Mouse (Mus musculus) retina, postnatal 1 day (tissue): ENCODE results near the gene Sf3a3.
A peak's percentile ranks its signal among the peaks of the same experiment; 100 is the strongest.
"Not testable (repeated sequence)": the region's sequence is repeated elsewhere in the genome, so short reads cannot be mapped to it uniquely, and the experiment has no call there.

Experiments
- DNase-seq: peaks from one replicate; pipeline ENCODE4 v3.0.0-alpha.2; 2012

The Sf3a3 gene

DNA sequence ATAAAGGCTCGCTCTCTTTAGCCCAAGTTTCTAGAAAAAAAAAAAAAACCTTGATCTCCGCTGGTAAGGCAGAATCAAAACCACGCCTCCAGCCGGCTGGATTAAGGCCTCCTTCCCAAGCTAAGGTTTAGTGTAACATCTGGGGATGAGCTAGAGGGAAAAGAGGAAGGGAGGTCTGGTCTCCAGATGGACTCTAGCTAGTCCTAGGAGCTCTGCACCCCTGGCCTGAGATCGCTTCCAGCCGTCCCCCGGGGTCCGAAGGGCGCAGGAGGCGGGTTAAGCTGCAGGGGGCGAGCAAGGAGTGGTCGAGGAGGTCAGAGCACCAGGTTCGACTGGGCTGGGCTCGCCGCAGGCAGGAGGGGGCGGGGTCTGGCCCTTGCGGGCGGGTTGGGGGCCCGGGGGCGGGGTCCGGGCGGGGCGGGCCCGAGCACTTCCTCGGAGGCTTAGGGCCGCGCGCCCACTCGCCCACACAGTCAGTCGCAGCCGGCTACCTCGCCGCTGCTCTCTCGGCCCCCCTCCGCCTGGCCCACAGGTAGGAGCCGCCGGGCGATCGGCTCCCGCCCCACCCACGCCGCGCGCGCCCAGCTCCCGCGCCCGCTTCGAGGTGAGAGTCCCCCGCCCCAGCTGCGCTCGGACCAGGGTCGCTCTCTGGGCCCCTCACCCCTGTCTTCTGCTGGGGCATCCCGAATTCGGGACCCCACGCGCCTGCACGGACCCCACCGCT lies 14.2 kb upstream of the Sf3a3 start, which contains the start of gene Fhl3:
TSS of gene Fhl3 (plus strand) at position 454 of the 724 bp plus-strand sequence.
- DNase-seq, result peak; percentile 67

DNA sequence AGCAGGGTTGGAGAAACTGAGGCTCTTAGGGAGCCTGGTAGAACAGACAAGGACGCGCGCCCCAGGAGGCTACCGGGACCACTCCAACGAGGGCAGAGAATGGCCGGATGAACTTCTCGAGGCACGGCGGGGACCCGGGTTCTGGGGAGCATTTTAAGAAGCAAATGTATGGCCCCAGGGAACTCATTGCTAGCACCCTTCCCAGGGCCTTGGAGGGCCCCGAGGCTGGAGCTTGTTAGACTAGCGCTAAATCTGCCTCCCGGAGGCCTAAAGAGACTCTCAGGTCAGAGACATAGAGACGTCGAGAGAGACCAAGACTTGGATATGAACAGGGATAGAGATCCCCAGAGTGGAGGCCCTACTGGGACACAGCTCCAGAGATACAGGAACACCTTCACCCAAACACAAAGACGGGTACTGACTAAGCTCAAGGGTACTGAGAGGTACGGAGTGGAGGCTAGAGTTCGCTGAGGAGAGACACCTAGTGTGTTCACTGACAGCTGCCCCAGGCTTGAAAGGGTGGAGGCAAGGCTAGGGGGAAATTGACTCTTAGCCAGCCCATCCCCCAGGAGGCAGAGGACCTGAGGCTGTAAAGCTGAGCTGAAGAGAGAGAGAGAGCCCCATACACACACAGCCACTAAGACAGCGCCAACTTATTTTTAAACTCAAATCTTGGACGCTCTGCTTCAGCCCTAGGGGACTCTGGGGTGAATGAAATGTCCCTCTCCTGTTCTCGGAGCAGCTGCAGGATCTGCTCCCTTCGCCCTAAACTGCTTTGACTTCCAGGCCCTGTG lies 13.3 kb upstream of the Sf3a3 start:
- DNase-seq, result peak; percentile 32

DNA sequence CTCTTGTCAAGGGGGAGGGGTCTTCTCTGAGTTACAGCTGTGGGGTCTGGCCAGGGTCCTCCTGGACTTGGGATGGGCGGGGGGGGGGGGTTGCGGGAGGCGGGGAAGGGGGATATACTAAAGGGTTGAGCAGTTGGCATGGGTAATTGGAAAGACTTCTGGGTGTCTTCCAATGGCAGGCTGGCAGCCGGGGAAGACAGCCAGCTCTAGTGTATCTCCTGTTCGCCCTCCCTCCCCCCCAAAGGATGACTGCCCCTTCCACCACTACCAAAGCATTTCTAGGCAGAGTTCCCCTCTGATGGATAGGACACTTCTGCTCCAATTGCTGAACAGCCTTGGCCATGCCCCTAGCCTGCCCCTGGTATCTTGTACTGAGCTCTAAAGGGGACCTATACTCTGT lies 12.7 kb upstream of the Sf3a3 start:
- DNase-seq, result no peak

DNA sequence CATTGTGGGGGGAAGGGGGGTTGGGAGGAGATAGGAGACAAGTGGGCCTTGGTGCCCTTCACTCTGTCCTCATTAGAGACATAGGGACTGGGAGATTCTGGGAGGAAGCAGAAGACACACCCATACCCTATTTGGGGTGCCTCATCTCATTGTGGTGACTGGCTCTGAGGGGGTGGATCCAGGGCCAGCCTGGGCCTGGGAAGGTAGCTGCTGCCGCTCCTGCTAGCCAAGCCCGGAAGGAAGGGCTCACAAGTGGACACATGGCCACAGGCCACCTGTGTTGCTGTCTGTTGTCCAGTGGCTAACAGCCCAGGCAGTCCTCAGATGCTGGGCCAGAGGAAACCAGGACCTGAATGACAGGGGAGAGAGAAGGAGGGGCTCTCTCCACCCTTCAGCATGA lies 11.2 kb upstream of the Sf3a3 start:
- DNase-seq, result no peak

DNA sequence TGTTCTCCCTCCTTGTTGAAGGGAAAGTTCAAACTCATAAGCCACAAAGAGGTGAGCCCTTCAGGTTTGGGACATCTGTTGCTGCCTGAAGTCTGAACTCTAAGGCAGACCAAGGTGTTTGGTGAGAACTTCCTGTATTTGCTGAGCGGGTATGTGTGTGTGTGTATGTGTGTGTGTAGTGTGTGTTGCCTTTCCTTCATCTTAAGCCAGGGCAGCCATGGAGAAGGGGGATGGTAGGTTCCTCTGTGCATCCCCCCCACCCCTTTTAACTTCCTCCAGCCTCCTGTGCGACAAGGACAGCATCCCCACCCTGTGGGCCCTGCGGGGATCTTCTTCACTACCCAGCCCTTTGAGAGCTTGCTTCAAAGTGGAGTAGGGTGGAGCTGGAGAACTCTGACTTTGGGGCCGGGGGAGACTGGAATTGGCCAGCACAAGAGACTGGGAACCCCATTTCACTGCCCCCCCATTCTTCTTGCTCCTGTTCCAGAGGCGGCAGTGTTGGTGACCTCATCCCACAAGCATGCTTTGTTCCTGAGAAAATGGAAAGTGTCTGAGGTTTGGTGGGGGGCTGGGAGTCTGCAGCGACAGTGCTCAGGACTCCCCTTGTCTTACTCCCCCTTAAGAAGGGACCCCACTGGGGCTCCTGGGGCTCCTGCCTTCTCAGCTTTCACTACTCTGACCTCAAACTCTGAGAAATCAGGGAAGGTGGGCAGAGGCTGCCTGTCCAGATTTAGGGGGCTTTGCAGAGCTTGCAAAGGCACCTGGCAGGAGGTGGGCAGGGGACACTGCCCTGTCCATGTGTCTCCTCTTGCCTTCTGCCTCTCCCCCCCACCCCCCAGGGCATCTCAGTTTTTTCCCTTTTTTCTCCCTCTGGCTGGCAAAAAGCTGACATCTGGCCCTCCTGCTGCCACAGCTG lies 10.4 kb upstream of the Sf3a3 start:
- DNase-seq, result peak; percentile 32

DNA sequence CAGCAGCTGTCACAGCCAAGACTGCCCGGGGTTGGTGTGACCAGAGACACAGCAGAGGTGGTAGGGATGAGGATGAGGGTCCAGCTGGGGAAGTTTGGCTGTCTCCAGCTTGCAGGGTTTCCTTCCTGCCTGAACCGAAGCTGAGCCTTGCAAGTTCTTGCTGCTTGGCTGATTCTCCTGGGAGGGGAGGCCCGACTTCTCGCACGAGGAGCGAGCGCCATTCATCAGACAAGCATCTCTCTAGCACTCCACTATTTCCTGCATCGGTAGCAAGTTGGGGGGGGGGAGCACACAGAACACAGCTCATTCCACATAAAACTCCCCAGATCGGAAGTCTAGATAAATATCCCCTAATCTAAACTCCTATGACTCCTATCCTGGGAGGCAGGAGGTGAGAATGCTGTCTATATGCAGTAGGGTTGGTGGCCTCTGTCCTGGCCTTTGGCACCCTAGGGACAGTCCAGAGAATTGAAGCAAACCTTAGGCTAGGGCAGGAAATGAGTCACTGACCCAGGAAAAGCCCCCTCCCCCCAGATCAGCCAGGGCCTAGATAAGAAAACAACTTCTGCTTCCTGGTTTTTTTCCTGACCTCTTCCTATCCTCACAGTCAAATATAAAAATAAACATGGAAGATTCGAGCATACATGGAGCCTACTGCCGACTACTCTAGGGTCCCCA lies 9.6 kb upstream of the Sf3a3 start:
- no peak for DNase-seq

DNA sequence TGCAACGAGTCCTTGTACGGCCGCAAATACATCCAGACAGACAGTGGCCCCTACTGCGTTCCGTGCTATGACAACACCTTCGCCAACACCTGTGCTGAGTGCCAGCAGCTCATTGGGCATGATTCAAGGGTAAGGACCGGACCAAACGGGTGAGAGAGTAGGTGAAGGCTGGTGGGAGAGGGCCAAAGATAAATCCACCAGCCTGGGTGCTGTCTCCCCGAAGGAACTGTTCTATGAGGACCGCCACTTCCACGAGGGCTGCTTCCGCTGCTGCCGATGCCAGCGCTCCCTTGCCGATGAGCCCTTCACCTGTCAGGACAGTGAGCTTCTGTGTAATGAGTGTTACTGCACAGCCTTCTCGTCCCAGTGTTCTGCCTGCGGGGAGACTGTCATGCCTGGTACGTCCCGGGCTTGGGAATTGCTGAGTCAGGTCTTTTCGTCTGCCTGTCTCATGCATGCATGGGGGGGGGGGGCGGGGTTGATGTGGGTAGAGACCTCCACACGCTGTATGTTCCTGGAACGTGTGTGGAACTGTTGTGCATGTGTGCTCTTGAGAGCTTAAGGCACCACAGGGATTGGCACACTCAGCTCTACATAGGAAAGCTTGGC lies 8.8 kb upstream of the Sf3a3 start:
- DNase-seq, result peak; percentile 30

DNA sequence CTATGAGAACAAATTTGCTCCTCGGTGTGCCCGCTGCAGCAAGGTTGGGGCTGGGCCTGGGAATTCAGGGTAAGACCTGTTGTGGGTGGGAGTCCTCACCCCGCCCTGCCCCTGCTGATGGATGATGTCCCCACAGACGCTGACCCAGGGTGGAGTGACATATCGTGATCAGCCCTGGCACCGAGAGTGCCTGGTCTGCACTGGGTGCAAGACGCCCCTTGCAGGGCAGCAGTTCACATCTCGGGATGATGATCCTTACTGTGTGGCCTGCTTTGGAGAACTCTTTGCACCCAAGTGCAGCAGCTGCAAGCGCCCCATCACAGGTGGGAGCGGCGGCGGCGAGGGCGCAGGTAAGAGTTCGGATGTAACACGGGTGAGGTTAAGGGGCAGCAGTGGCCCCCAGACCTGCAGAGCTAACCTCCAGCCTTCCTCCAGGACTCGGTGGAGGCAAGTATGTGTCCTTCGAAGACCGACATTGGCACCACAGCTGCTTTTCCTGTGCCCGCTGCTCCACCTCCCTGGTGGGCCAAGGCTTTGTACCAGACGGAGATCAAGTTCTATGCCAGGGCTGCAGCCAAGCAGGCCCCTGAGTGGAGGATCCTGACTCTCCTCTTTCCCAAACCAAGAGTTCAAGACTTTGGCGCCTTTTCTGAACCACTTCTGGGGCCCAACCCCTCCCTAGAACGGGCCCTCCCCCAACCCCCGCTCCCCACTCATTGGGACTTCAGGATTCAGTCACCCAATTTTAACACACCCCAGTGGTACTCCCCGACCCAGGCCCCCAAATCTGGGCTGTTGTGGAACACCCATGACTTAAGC lies 7.0 kb upstream of the Sf3a3 start:
- not testable (repeated sequence) for DNase-seq

DNA sequence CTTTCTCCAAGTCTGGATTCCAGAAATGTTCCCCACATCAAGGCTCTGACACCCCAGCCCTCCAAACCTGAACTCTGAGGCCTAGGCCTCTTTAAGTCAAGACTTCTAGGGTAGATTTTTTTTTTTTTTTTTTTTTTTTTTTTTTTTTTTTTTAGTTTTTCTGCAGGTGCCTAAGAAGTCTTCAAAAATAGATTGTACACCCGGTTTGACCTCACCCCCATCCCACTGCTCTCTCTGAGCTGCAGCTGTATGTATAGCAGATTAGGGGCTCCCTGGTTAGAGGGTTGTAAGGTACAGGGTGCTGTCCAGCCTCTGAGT lies 6.4 kb upstream of the Sf3a3 start:
- not testable (repeated sequence) for DNase-seq

DNA sequence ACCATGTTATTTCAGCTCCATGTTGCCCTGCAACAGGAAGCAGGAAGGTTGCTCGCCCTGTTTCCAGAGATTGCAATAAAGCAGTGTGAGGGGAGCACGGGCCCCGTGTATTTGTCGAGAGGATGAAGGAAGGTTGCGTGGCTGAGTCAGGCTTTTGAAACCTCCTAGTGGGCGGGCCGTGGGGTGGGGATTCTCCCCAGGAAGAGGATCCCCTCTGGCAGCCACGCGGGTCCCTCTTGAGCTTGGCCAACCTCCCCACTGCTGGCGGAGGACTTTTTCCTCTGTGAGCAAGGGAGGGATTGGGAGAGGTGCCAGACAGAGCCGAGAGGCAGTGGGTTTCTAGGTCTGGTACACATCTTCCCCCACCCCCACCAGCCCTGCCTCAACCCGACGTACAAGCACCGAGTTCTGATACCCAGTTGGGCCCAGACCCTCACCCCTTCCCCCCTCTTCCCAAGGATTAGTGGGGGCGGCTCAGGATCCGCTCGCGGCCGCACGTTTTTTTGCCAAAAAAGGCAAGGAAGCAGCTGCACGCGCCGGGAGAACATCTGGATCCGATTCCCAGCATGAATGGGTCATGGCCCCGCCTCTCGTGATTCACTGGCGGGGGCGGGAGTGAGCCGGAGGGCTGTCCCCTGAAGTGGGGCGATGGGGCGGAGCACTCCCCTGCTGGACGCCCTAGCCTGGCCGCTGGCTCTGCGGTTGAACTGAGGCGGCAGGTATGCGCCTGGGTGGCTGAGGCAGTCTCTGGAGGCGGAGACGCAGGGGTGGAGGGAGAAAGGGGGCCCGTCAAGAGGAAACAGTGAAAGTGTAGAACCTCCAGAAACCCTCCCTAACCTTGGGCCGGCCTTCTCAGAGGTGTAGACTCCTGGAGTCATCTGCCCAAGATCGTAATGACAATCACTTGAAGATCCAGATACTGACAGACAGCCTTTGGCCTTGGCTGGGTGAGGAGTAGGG lies 5.8 kb upstream of the Sf3a3 start:
- DNase-seq, result peak; percentile 76

DNA sequence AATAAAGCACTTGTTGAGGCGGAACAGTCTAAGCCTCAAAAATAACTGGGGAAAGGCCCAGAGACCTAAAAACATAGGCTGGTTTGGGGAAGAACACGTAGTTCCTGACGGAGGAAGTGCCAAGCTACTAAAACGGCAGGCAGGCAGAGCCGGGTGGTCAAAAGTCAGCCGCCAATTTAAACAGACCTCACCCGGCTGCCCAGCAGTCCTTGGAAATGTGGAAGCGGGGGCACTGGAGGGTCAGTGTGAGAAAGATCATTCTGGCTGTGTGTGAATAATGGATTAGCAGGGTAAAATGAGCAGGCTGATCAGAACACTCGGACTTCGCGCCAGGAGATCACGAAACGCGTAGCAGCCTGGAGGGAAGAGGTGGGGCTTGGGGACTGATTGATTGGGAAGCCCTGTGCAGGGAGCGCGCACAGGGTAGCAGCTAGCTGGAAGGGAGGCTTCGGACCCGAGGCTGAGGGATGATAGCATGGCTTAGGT lies 4.6 kb upstream of the Sf3a3 start:
- peak; percentile 26 for DNase-seq

DNA sequence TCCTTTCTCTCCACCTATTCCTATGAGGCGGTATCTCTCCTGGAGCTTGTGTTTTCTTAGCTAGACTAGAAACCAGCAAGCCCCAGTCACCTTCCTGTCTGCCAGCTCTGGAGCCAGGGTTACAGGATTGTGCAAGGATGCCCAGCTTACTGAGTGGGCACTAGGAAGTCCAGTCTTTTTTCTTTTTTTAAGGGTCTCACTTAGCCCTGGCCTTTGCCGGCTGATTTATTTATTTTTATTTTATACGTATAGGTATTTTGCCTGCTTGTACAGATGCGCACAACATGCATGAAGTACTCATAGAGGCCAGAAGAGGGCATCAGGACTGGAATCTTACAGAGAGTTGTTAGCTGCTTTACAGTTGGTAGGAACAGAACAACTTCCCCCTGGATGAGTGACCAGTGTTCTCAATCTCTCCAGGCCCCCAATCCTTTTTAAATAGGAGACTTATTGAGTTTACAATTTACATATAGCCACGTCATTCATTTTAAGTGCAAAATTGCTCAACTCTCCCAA lies 3.7 kb upstream of the Sf3a3 start:
- peak; percentile 72 for DNase-seq

DNA sequence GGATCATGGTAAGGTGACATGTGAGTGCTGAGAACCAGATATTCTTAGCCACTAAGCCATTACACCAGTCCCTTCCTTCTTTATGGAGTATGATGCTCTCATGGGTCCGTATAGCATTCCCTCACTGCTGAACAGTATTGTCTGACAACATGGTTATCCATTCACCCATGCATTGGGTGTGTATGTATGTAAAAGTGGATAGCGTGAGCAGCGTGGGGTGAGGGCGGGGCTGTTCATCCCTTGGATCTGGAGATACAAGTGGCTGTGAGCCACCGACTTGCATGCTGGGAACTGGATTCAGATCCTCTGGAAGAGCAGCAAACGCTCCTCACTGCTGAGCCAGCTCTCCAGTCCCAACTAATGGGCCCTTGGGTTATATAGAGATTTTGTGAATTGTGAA lies 2.0 kb upstream of the Sf3a3 start:
- no peak for DNase-seq

DNA sequence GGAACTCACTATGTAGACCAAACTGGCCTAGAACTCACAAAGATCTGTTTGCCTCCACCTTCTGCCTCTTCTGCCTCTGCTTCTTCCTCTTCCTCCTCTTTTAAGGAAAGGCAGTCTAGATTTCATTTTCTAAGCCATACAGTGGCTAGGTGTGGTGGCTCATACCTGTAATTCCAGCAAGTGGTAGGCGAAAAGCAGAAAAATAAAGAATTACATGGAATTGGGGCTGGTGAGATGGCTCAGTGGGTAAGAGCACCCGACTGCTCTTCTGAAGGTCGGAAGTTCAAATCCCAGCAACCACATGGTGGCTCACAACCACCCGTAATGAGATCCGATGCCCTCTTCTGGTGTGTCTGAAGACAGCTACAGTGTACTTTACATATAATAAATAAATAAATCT lies 726 bp upstream of the Sf3a3 start:
- DNase-seq, result not testable (repeated sequence)

DNA sequence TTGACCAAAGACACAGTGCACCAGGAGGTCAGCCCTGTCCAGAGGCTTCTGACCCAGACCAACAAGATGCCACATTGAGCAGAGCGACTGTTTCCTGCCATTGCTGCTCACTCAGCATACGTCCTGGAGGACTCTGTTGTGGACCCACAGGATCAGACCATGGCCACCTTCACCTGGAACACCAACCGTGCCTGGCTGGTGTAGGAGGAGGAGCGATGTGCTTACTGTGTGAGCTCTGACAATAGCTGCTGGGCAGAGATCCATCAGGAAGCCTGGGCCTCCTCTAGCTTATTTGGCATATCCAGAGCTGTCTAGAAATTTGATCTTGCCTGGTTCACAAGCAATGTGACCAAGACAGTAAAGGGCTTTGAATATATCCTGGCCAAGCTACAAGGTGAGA lies 4.5 kb downstream of the Sf3a3 start:
- DNase-seq, result no peak

DNA sequence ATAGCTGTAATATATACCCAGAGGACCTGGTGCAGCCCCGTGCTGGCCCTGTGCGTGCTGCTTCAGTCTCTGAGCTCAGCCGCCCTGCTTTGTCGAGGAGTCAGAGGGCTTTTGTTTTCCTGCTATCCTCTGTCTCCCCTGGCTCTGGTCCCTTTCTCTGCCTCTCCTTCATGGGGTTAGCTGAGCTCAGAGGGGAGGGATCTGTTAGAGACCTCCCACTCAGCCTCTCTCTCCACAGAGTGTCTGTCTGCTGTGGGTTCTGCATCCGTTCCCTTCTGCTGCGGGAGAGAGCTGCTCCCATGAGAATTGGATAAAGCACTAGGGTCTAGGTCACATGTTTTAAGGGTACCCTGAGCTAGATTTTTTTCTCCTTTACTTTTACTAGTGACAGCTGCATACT lies 11.5 kb downstream of the Sf3a3 start:
- no peak for DNase-seq

DNA sequence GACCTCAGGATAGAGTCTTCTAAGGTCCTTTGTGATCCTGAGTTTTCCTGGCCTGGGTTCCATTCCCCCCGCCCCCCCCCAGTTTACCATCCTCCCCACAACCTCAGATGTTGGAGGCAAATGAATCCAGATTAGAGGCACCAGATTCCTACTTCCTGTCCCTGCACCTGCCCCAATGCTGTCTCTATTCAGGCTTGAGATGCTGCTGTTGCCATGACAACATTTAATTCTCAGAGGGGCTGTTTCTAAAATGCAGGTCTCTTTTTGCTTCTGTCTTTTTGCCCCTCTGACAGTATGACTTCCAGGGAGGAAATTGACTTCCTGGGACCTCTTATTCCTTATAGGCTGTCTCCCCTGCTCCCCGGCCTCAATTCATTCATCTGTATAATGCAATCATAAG lies 22.4 kb downstream of the Sf3a3 start:
- peak; percentile 30 for DNase-seq

DNA sequence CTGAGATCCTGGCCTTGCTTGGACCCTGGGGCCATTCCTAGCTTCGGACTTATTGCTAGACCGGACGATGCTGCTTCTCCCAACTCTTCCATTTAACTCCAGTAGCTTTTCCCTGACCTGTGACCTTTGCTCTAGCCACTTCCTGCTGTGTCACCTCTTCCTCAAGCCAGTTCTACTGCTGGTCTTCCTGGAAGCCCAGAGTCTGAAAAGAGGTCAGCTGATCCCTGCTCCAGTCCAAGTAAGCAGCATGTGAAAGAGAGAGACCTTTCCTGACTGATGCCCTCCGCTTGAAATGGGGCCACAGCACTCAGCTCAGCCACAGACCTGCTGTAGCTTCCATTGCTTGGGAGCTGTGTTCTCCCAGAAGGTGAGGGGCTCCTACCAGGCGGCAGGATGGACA lies 22.9 kb downstream of the Sf3a3 start:
- DNase-seq, result no peak

DNA sequence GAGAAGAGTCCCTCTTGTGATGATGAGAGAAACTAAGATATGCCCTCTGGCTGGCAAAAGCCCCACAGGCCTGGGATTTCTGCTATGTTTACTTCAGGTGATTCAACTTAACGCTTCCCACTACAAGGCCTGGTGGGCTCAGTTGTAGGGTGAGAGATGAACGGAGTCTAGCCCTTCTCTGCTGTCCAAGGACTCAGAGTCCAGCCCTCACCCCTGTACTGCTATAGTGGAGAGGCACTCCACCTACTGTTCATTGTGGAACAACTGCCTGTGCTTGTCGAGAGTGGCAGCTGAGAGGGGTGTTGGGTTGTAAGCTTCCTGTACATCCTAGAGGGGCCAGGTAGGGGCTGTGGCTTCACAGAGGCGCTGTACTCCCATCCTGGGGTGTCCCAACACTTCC lies 23.4 kb downstream of the Sf3a3 start:
- no peak for DNase-seq

DNA sequence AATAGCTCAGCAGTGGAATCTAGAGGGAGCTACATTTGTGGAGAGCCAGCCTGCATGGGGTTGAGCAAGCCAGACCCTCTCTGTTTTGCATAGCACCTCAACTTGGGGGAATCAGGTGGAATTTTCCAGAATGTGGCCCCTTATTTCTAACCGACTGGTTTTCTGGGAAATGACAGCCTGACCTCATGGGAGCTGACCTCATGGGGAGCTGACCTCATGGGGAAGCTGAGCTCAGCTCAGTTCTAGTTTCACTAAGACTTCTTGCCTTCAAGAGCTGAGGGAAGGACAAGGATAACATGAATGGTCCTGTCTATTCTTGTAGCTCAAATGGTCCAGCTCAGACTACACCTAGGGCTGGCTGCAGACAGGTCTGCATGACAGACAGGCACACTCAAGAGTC lies 24.2 kb downstream of the Sf3a3 start:
- DNase-seq, result no peak
